Mouse (Mus musculus): ENCODE data around the gene Pard6a. TPM values are rescaled to one million over a fixed set of nuclear protein-coding genes. Genes with fewer than 3 reads are reported as not detected.

Gene Pard6a
- polyA plus RNA-seq (2015; fragmentation: Nextera tagmentation; extraction: Ambion mirVana), result 18.6 and 19.0 TPM in 2 replicates

GRCm38 (mm10) chr8:105700966-105701824 lies at the start of gene Pard6a, which contains the start of gene Acd:
TSS of gene Pard6a (plus strand) at chr8:105701148.
TSS of gene Acd (minus strand) at chr8:105701102.

GRCm38 (mm10) chr8:105685796-105686308 lies 15.1 kb upstream of the Pard6a start, which contains the start of gene Carmil2:
TSS of gene Carmil2 (plus strand) at chr8:105686274.

GRCm38 (mm10) chr8:105707498-105708403 lies 6.8 kb downstream of the Pard6a start, which contains the start of the genes 4933405L10Rik and Enkd1:
TSS of gene 4933405L10Rik (plus strand) at chr8:105707655.
TSS of gene Enkd1 (minus strand) at chr8:105708210.

Other genes starting within 250 kb of the Pard6a start
- 223 and 469 TPM in 2 replicates for gene Tppp3, start 229.6 kb upstream of the Pard6a start, polyA plus RNA-seq (2015; fragmentation: Nextera tagmentation; extraction: Ambion mirVana)
- 23.7 and 25.9 TPM in 2 replicates for gene Zdhhc1, start 204.2 kb upstream of the Pard6a start, polyA plus RNA-seq (2015; fragmentation: Nextera tagmentation; extraction: Ambion mirVana)
- gene Hsd11b2, start 182.4 kb upstream of the Pard6a start, polyA plus RNA-seq (2015; fragmentation: Nextera tagmentation; extraction: Ambion mirVana), result 2.4 and 3.1 TPM in 2 replicates
- gene Atp6v0d1, start 135.1 kb upstream of the Pard6a start, polyA plus RNA-seq (2015; fragmentation: Nextera tagmentation; extraction: Ambion mirVana), result 91.9 and 92.7 TPM in 2 replicates
- 18.0 and 19.1 TPM in 2 replicates for gene Ripor1, start 95.9 kb upstream of the Pard6a start, polyA plus RNA-seq (2015; fragmentation: Nextera tagmentation; extraction: Ambion mirVana)
- 43.0 and 59.4 TPM in 2 replicates for gene Ctcf, start 64.6 kb upstream of the Pard6a start, polyA plus RNA-seq (2015; fragmentation: Nextera tagmentation; extraction: Ambion mirVana)
- gene Agrp, start 63.8 kb upstream of the Pard6a start, polyA plus RNA-seq (2015; fragmentation: Nextera tagmentation; extraction: Ambion mirVana), result 2.8 and 3.9 TPM in 2 replicates
- 2.6 and 5.1 TPM in 2 replicates for gene Carmil2, start 14.9 kb upstream of the Pard6a start, polyA plus RNA-seq (2015; fragmentation: Nextera tagmentation; extraction: Ambion mirVana)
- gene Acd, start within 50 bp of the Pard6a start, polyA plus RNA-seq (2015; fragmentation: Nextera tagmentation; extraction: Ambion mirVana), result 29.3 and 36.4 TPM in 2 replicates
- gene 4933405L10Rik, start 6.5 kb downstream of the Pard6a start, polyA plus RNA-seq (2015; fragmentation: Nextera tagmentation; extraction: Ambion mirVana), result 0.12 TPM in 1 of 2 replicates, not detected in the other
- gene Enkd1, start 7.1 kb downstream of the Pard6a start, polyA plus RNA-seq (2015; fragmentation: Nextera tagmentation; extraction: Ambion mirVana), result 7.5 and 8.4 TPM in 2 replicates
- 8.5 and 9.6 TPM in 2 replicates for gene Gfod2, start 57.5 kb downstream of the Pard6a start, polyA plus RNA-seq (2015; fragmentation: Nextera tagmentation; extraction: Ambion mirVana)
- 6.8 and 10.9 TPM in 2 replicates for gene Ranbp10, start 126.2 kb downstream of the Pard6a start, polyA plus RNA-seq (2015; fragmentation: Nextera tagmentation; extraction: Ambion mirVana)
- gene Tsnaxip1, start 126.6 kb downstream of the Pard6a start, polyA plus RNA-seq (2015; fragmentation: Nextera tagmentation; extraction: Ambion mirVana), result not detected in 2 replicates
- 16.6 and 19.3 TPM in 2 replicates for gene Cenpt, start 152.1 kb downstream of the Pard6a start, polyA plus RNA-seq (2015; fragmentation: Nextera tagmentation; extraction: Ambion mirVana)
- gene Thap11, start 154.0 kb downstream of the Pard6a start, polyA plus RNA-seq (2015; fragmentation: Nextera tagmentation; extraction: Ambion mirVana), result 51.8 and 59.6 TPM in 2 replicates
- gene Nutf2, start 159.4 kb downstream of the Pard6a start, polyA plus RNA-seq (2015; fragmentation: Nextera tagmentation; extraction: Ambion mirVana), result 101 and 117 TPM in 2 replicates
- gene Edc4, start 179.7 kb downstream of the Pard6a start, polyA plus RNA-seq (2015; fragmentation: Nextera tagmentation; extraction: Ambion mirVana), result 15.2 and 20.9 TPM in 2 replicates
- 0.32 and 1.0 TPM in 2 replicates for gene Nrn1l, start 192.4 kb downstream of the Pard6a start, polyA plus RNA-seq (2015; fragmentation: Nextera tagmentation; extraction: Ambion mirVana)
- 20.7 and 26.6 TPM in 2 replicates for gene Pskh1, start 199.3 kb downstream of the Pard6a start, polyA plus RNA-seq (2015; fragmentation: Nextera tagmentation; extraction: Ambion mirVana)
- gene Ctrl, start 232.7 kb downstream of the Pard6a start, polyA plus RNA-seq (2015; fragmentation: Nextera tagmentation; extraction: Ambion mirVana), result 0.88 and 1.1 TPM in 2 replicates
- gene Psmb10, start 237.3 kb downstream of the Pard6a start, polyA plus RNA-seq (2015; fragmentation: Nextera tagmentation; extraction: Ambion mirVana), result 96.9 and 99.9 TPM in 2 replicates
- gene Lcat, start 242.2 kb downstream of the Pard6a start, polyA plus RNA-seq (2015; fragmentation: Nextera tagmentation; extraction: Ambion mirVana), result 6.5 and 7.3 TPM in 2 replicates